Mouse (Mus musculus): ENCODE measurements around the gene Tbcd.

DNA sequence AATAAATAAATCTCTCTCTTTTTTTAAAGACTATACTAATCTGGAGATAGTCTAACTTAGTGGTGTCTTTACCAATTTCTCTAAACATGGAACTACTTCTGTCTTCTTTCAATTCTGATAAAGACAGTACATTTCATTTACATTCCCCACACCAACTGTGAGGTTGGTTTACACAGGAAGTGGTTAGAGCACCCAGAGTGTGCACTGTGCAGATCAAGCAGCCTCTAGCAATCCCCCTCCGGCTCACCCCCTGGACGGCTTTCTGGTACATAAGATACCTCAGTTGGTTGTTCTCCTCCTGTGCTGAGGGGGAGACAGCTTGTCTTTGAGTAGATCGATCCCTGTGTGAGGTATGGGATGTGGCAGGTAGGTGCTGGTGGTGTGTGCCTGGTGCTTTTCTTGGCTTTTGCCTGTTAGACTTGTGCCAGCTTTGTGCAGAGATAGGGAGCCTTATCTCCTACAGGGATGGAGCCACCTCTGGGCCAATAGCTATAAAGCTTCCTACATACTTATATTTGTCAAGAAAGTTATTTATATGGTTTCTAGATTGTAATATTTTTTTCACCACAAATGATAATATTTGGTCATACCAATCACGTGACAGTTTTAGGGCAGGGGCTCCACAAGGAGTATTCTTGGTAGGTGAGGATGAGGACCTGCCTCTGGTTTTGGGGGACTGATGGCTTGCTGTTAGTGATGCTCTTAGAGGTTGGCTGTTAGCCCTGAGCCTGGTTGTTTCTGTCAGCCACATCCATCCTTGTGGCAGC, 108.0 kb downstream of the Tbcd start:
- TF ChIP-seq CTCF (IDR thresholded peaks at IDR 0.05) (no peak), POLR2A (IDR thresholded peaks at IDR 0.05; ENCODE audit: insufficient read depth, low read depth, low read length) (no peak), EP300 (IDR thresholded peaks at IDR 0.05; ENCODE audit: insufficient read depth, low read depth, low read length) (no peak)

Measured in heart, adult 2 months (tissue).